Mouse (Mus musculus) common myeloid progenitor, adult 5-6 weeks (primary cell): ENCODE results near the gene Cers4. TPM values are rescaled to one million over a fixed set of nuclear protein-coding genes. Genes with fewer than 3 reads are reported as not detected.

Source experiments
- ATAC-seq: replicated peaks from 2 replicates; pipeline ENCODE4 v1.8.0; 2016; ENCODE audit warnings: low read depth, mild to moderate bottlenecking, moderate TSS enrichment, inconsistent platforms; ENCODE audit not compliant: poor library complexity, severe bottlenecking
- total RNA-seq: library from RNA; stranded (forward); fragments of 200-1000, 187-1606 nt; gene quantifications from 2 replicates; pipeline ENCODE4 v1.2.3, GENCODE M21; 2017

Gene Cers4
- 5.8 and 8.7 TPM in 2 replicates for total RNA-seq

- ATAC-seq = peak; percentile 84
Observed at GRCm38 (mm10) chr8:4492851-4493685, at the start of gene Cers4. Gene Cers4 (plus strand): TSS chr8:4493026.

- ATAC-seq = 0 out of 2 replicates have a peak, but pooled peaks have one; percentile 56
Observed at GRCm38 (mm10) chr8:4458165-4458564, 34.7 kb upstream of the Cers4 start.

DNA sequence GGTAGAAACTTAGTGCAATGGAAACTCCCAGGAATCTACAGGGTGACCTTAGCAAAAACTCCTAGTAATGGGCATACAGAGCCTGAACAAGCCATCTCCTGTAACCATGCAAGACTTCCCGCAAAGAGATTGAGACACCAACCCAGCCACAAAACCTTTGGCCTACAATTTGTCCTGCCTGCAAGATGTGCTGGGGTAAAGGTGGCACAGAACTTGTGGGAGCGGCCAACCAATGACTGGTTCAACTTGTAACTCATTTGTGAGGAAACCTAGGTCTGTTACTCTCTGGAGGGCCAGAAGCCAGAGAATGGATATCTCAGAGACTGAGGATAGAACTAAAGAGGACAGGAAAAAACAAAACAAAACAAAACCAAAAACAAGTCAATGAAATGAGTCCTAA lies 29.8 kb upstream of the Cers4 start:
- ATAC-seq = no peak

DNA sequence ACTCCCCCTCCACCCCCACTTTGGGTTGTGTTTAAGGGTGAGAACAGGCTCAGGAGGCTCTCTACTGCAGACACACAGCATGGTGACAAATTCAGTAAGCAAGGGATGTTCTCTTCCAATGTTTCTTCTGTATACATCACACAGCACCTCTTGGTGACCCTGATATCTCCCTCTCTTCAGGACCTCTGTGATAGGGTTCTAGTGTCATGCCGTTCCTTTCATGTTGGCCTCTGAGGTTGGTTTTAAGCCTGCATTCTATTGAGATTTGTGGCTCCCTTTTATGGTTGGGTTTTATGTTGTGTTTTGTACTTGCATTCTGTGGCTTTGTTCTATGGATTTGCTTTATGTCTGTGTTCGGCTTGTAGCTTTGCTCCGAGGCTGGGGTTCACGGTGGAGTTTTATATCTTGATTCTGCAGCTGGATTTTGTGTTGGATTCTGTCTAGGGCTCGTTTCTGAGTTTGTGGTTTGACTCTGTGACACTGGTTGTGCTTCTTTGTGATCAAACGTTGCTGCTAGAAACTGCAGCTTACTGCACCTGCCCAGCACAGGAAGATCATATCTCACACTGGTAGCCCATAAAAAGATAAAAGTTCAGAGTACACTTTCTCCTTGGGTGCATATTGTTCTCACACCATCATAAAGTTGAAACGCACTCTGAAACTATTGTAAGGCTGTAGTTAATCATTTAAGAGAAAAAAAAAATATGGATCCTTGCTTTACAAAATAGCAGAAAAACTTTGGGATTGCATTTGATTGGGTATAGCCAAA lies 18.2 kb upstream of the Cers4 start:
- ATAC-seq = no peak

DNA sequence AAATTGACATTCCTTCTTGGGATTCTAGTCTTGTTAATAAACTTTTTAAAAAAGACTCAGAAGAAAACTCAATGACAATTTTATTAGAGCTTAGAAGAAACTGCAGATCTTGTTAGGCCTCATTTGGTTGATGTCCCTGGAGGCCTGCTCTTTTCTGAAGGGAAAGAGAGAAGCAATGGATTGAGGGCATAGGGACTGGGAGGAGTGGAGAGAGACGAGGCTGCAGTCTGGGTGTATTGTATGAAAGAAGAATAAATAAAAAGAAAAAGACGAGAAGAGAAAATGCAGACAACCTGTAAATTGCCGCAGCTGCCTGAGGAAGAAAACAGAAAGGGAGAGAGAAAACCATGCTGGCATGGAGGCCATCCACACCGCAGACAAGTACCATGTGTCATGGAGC lies 11.7 kb upstream of the Cers4 start:
- no peak for ATAC-seq

DNA sequence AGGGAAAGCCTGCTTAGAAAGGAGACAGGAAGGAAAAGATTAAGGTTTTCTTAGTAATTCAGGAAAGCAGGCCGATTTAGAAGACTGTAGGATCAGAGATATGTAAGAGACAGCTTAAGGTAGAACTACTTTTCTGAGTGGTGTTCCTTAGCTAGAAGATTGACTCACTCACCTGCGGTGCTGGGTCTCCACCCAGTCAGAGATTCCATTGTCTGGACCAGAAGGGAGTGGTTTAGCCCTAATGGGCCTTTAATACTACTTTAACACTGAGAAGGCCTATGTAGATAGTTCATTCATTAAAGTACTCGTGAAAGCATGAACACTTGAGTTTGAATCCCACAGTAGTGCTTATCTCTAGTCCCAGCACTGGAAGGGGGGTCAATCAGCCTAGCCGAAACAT lies 11.2 kb upstream of the Cers4 start:
- ATAC-seq = no peak

DNA sequence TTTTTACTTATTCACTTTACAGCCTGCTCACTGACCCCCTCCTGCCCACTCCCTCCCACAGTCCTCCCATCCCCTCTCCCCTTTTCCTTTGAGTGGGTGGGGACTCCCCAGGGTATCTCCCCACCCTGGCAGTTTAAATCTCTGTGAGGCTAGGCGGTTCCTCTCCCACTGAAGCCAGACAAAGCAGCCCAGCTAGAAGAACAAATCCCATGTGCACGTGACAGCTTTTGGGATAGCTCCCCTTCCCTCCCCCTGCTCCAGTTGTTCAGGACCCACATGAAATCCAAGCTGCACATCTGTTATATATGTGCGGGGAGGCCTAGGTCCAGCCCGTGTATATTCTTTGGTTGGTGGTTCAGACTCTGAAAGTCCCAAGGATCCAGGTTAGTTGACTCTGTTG lies 10.3 kb upstream of the Cers4 start:
- ATAC-seq = no peak

GRCm38 (mm10) chr8:4483330-4483729 lies 9.5 kb upstream of the Cers4 start:
- no peak for ATAC-seq

- ATAC-seq = peak; percentile 43
Observed at GRCm38 (mm10) chr8:4493686-4494440, 1.0 kb downstream of the Cers4 start.

- ATAC-seq = no peak
Observed at GRCm38 (mm10) chr8:4495976-4496375, 3.1 kb downstream of the Cers4 start.

- ATAC-seq = no peak
Observed at GRCm38 (mm10) chr8:4497610-4498009, 4.8 kb downstream of the Cers4 start.

GRCm38 (mm10) chr8:4505364-4505763 lies 12.5 kb downstream of the Cers4 start:
- no peak for ATAC-seq

DNA sequence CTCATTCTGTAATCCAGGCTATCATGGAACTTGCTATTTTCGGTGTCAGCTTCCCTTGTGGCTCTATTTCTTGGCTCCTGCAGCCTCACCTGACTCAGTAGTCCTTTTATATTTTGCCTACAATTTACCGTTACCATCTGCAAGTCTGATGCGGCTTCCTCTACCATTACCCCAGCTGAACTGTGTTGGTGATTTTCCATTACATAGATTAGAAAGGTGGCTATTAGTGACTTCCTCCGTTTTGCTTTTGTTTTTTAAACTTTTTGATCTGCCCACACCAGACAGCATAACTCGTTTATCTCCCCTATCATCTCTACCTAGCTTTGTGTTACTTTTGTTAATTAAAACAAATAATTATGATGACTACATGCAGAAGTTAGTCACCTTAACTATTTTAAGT lies 14.7 kb downstream of the Cers4 start:
- no peak for ATAC-seq

DNA sequence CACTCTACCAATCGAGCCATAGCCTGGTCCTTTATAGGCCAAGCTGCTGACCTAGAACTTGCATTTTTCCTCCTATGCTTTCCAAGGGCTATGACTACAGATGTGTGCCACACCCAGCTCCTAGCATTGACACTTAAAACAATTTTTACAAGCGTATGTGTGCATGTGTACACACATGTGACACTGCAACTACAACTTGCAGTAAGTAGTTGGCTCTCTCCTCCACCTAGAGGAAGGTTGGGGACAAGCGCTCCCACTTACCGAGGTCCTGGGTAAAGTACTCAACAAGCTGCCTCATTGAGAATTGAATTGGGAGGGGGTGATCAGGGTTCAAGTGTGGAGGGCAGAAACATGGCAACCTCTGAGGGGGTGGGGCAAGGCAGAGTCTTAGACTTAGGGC lies 18.0 kb downstream of the Cers4 start:
- 0 out of 2 replicates have a peak, but pooled peaks have one; percentile 41 for ATAC-seq

- no peak for ATAC-seq
Observed at GRCm38 (mm10) chr8:4511429-4512115, 18.7 kb downstream of the Cers4 start.

GRCm38 (mm10) chr8:4512116-4512495 lies 19.3 kb downstream of the Cers4 start:
- no peak for ATAC-seq

- peak; percentile 81 for ATAC-seq
Observed at GRCm38 (mm10) chr8:4516162-4516561, 23.3 kb downstream of the Cers4 start.

DNA sequence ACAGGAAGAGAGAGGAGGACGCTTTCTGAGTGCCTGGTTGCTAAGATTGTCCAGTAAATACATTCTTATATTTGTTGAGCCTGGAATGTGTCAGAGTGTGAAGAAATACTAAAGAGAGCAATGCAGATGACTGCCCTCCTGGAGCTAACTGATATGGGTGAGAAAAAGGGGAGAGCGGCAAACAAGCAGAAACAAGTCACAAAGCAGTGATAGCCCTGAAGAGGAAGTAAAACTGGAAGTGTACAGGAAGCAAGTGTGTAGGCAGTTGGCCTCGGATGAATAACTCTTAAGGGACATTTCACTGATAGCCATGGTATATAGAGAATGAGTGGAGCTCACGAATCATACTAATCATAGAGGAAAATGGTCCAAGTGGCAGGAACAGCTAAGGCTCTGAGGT lies 28.6 kb downstream of the Cers4 start:
- peak; percentile 54 for ATAC-seq

- no peak for ATAC-seq
Observed at GRCm38 (mm10) chr8:4523525-4523924, 30.7 kb downstream of the Cers4 start.
